Comparison of ENCODE assay signal across 14 mouse cellular contexts in the genomic region with DNA sequence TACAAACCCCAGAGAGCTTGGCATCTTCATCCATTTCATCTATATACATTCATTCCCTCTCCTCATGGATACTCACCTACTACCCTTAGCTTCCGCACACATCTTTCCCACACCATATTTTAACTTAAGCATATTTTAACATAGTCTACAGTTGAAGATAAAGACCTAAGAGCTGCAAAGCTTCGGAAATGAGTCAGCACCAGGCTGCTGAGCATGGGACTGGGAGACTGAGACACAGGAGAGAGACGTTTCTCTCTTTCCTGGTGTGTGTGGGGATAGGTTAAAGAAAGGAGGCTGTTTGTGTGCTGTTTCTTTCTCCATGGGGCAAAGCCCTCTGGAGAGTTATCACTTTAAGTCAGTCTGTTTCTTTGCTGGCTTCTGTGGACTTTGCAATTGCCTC.
DNase-seq lines count a peak whose midpoint lies in the region; ATAC-seq lines count a peak whose summit lies in the region.
"Had no signal": no experiment of that assay in that cellular context is flagged by ENCODE, and none has a peak within 500 bp of the region (broad histone marks: within the 10 kb centered on the region; RNA-seq: fewer than 3 reads in every experiment).

No protein-coding gene starts in this region.

- H3K9ac ChIP-seq in kidney, embryonic 14.5 days (ENCODE audit: low read depth, low read length): no peak overlapping the region
- no peak overlapping the region for H3K9ac ChIP-seq in embryonic facial prominence, embryonic 11.5 days (replicated peaks; ENCODE audit: low read length)
- no peak overlapping the region for H3K9ac ChIP-seq in forebrain, embryonic 11.5 days (ENCODE audit: low read length)
- H3K9ac ChIP-seq in limb, embryonic 13.5 days: 0 out of 2 replicates have a peak overlapping the region, but pooled peaks have one; percentile 26
- H3K9ac ChIP-seq: liver, embryonic 14.5 days had no signal

- peaks cover 28% of the 10 kb centered on the region; the same call in 1 of the 2 replicates for H3K4me1 ChIP-seq in kidney, embryonic 14.5 days (ENCODE audit: control insufficient read depth, insufficient read depth, low read length)
- H3K4me1 ChIP-seq in embryonic facial prominence, embryonic 11.5 days (ENCODE audit: control insufficient read depth, insufficient read depth, low read length): no peaks in the 10 kb centered on the region; the same call in 1 of the 2 replicates
- H3K4me1 ChIP-seq in forebrain, embryonic 11.5 days (replicated peaks; ENCODE audit: control insufficient read depth, insufficient read depth, low read length): peaks cover 11% of the 10 kb centered on the region
- peaks cover 55% of the 10 kb centered on the region for H3K4me1 ChIP-seq in limb, embryonic 13.5 days

- no peaks in the 10 kb centered on the region for H3K27me3 ChIP-seq in kidney, embryonic 14.5 days (ENCODE audit: control insufficient read depth, insufficient read depth, low read length)
- H3K27me3 ChIP-seq in embryonic facial prominence, embryonic 11.5 days (ENCODE audit: control insufficient read depth, insufficient read depth, low read length): no peaks in the 10 kb centered on the region
- no peaks in the 10 kb centered on the region for H3K27me3 ChIP-seq in forebrain, embryonic 11.5 days (ENCODE audit: control insufficient read depth, insufficient read depth, low read length)
- H3K27me3 ChIP-seq in limb, embryonic 13.5 days: no peaks in the 10 kb centered on the region

- no peak for DNase-seq in kidney, postnatal 4 days
- DNase-seq in embryonic facial prominence, embryonic 11.5 days (ENCODE audit: low spot score): no peak
- no peak for DNase-seq in forebrain, embryonic 11.5 days (ENCODE audit: low spot score)
- DNase-seq in layer of hippocampus, postnatal 25 days (ENCODE audit: extremely low spot score in 1 of 2, low spot score in 1 of 2): no peak
- DNase-seq in right cerebral cortex, postnatal 4 days: no peak
- DNase-seq in right cerebral cortex, postnatal 25 days: no peak
- DNase-seq: adrenal gland, adult 8-10 months; cerebellum, adult 11 months; gastrocnemius, postnatal 36 days; kidney, postnatal 10 days had no signal

- H3K4me3 ChIP-seq in kidney, embryonic 14.5 days (ENCODE audit: low read length): no peak overlapping the region
- no peak overlapping the region for H3K4me3 ChIP-seq in embryonic facial prominence, embryonic 11.5 days (ENCODE audit: low read depth, low read length)
- H3K4me3 ChIP-seq in forebrain, embryonic 11.5 days (ENCODE audit: low read depth, low read length): no peak overlapping the region
- no peak overlapping the region for H3K4me3 ChIP-seq in limb, embryonic 13.5 days

- no peak overlapping the region for H3K4me2 ChIP-seq in kidney, embryonic 14.5 days (replicated peaks; ENCODE audit: low read depth, low read length)
- no peak overlapping the region for H3K4me2 ChIP-seq in embryonic facial prominence, embryonic 11.5 days (ENCODE audit: low read depth, low read length)
- no peak overlapping the region for H3K4me2 ChIP-seq in forebrain, embryonic 11.5 days (ENCODE audit: low read depth, low read length, severe bottlenecking)
- H3K4me2 ChIP-seq in limb, embryonic 13.5 days (replicated peaks): peak overlapping the region; percentile 43; the same call in 1 of the 2 replicates

- no peaks in the 10 kb centered on the region for H3K36me3 ChIP-seq in kidney, embryonic 14.5 days (ENCODE audit: control insufficient read depth, insufficient read depth, low read length)
- no peaks in the 10 kb centered on the region for H3K36me3 ChIP-seq in embryonic facial prominence, embryonic 11.5 days (replicated peaks; ENCODE audit: control insufficient read depth, insufficient read depth, low read depth, low read length)
- no peaks in the 10 kb centered on the region for H3K36me3 ChIP-seq in forebrain, embryonic 11.5 days (ENCODE audit: control insufficient read depth, insufficient read depth, low read length)
- H3K36me3 ChIP-seq in limb, embryonic 13.5 days: no peaks in the 10 kb centered on the region
- H3K36me3 ChIP-seq: G1E had no signal

- no peak for ATAC-seq in kidney, embryonic 14.5 days (ENCODE audit: low FRiP score, low TSS enrichment)
- no peak for ATAC-seq in embryonic facial prominence, embryonic 11.5 days (replicated peaks; ENCODE audit: insufficient number of reproducible peaks, low FRiP score, low TSS enrichment, low read depth)
- ATAC-seq in forebrain, embryonic 11.5 days (replicated peaks; ENCODE audit: low FRiP score): no peak
- ATAC-seq in limb, embryonic 13.5 days (ENCODE audit: low FRiP score, low read depth): no peak

- H3K27ac ChIP-seq in kidney, embryonic 14.5 days (ENCODE audit: low read depth, low read length): peak overlapping the region; percentile 14; the same call in 1 of the 2 replicates
- H3K27ac ChIP-seq in embryonic facial prominence, embryonic 11.5 days (replicated peaks; ENCODE audit: low read depth, low read length): peak overlapping the region; percentile 82
- peak overlapping the region; percentile 0; the same call in 1 of the 2 replicates for H3K27ac ChIP-seq in forebrain, embryonic 11.5 days (ENCODE audit: low read depth, low read length)
- peak overlapping the region; percentile 93 for H3K27ac ChIP-seq in limb, embryonic 13.5 days
- H3K27ac ChIP-seq: liver, embryonic 14.5 days had no signal

- WGBS in kidney, embryonic 14.5 days: 77% methylated on average over 3 of the region's 3 CpGs
- WGBS in embryonic facial prominence, embryonic 11.5 days: 79% methylated on average over 3 of the region's 3 CpGs
- 86% methylated on average over 3 of the region's 3 CpGs for WGBS in forebrain, embryonic 11.5 days
- 55% methylated on average over 3 of the region's 3 CpGs for WGBS in limb, embryonic 13.5 days

- H3K9me3 ChIP-seq in kidney, embryonic 14.5 days (ENCODE audit: control insufficient read depth, low read length): no peaks in the 10 kb centered on the region
- H3K9me3 ChIP-seq in embryonic facial prominence, embryonic 11.5 days (replicated peaks; ENCODE audit: control insufficient read depth, low read length): no peaks in the 10 kb centered on the region
- no peaks in the 10 kb centered on the region for H3K9me3 ChIP-seq in forebrain, embryonic 11.5 days (ENCODE audit: control insufficient read depth, low read length)
- H3K9me3 ChIP-seq in limb, embryonic 13.5 days: no peaks in the 10 kb centered on the region

Comparison
In these comparisons a context has a peak if more than half of its experiments do, and no peak if none do; other contexts are left out.
1. H3K27ac ChIP-seq: peak in every context shown above with its lines; median percentile 93 in limb, embryonic 13.5 days; 82 in embryonic facial prominence, embryonic 11.5 days; 14 in kidney, embryonic 14.5 days; 0 in forebrain, embryonic 11.5 days.